Mouse (Mus musculus) stomach, embryonic 14.5 days (tissue): Measurements from ENCODE around the gene Mrpl4. TPM values are rescaled to one million over a fixed set of nuclear protein-coding genes. Genes with fewer than 3 reads are reported as not detected.
"Not testable (repeated sequence)": the region's sequence is repeated elsewhere in the genome, so short reads cannot be mapped to it uniquely, and the experiment has no call there.

Experiments
- ATAC-seq: fragments of 200-750 bp; cut with Nextera tagmentation; 2 replicates; pipeline ENCODE4 v1.8.0; 2017; ENCODE audit warnings: low read depth, moderate TSS enrichment; ENCODE audit not compliant: insufficient number of reproducible peaks, insufficient read depth, low FRiP score
- H3K27ac ChIP-seq: fragments of 300-500 bp; sonication (generic); 2 replicates; pipeline ENCODE4 v1.5.1; 2014; ENCODE audit warnings: mild to moderate bottlenecking, low read length, moderate library complexity, mixed read lengths
- H3K27me3 ChIP-seq: fragments of 300-500 bp; sonication (generic); 2 replicates; pipeline ENCODE4 v1.6.1; 2014; ENCODE audit warnings: low read length, control low read depth, mixed read lengths; ENCODE audit not compliant: control insufficient read depth, insufficient read depth
- H3K36me3 ChIP-seq: fragments of 300-500 bp; sonication (generic); 2 replicates; pipeline ENCODE4 v1.6.1; 2014; ENCODE audit warnings: mild to moderate bottlenecking, control low read depth, low read length, moderate library complexity, mixed read lengths; ENCODE audit not compliant: control insufficient read depth, insufficient read depth
- H3K4me1 ChIP-seq: fragments of 300-500 bp; sonication (generic); 2 replicates; pipeline ENCODE4 v1.6.1; 2014; ENCODE audit warnings: low read length, control low read depth, mixed read lengths; ENCODE audit not compliant: control insufficient read depth, insufficient read depth
- H3K4me2 ChIP-seq: fragments of 300-500 bp; sonication (generic); replicated peaks from 2 replicates; pipeline ENCODE4 v1.6.1; 2014; ENCODE audit warnings: low read depth, low read length, control low read depth
- H3K4me3 ChIP-seq: fragments of 300-500 bp; sonication (generic); 2 replicates; pipeline ENCODE4 v1.5.1; 2014; ENCODE audit warnings: low read depth, low read length, control low read depth
- H3K9ac ChIP-seq: fragments of 300-500 bp; sonication (generic); replicated peaks from 2 replicates; pipeline ENCODE4 v1.6.1; 2014; ENCODE audit warnings: low read depth, mild to moderate bottlenecking, control low read depth, low read length, moderate library complexity, mixed read lengths
- H3K9me3 ChIP-seq: fragments of 300-500 bp; sonication (generic); 2 replicates; pipeline ENCODE4 v1.6.1; 2016; ENCODE audit warnings: low read depth, low read length, control low read depth; ENCODE audit not compliant: control insufficient read depth
- WGBS: fragments of 180-500 bp; shearing (Covaris S2); extraction: QIAGEN DNeasy Blood & Tissue Kit; methylation state at CpG from one replicate; pipeline ENCODE4 v1.1.7; 2014; 5-methylcytosine and 5-hydroxymethylcytosine counted together
- microRNA counts: library from miRNA; unstranded; fragments of <30 nt; microRNA quantifications from one replicate; lab custom pipeline; 2016
- microRNA-seq: library from miRNA; unstranded; fragments of <30 nt; microRNA quantifications from one replicate; pipeline ENCODE4, GENCODE M21; 2016
- polyA plus RNA-seq: library from polyadenylated mRNA; unstranded; fragments of >200 nt; fragmentation: Nextera tagmentation; extraction: Ambion mirVana; gene quantifications from 2 replicates; pipeline ENCODE4 v1.2.1, GENCODE M21; 2014

The Mrpl4 gene
- polyA plus RNA-seq, 1 experiment from 2014 or later: 150 TPM

GRCm38 (mm10) chr9:21044785-21045184, 42.2 kb downstream of the Mrpl4 start:
- not testable (repeated sequence) for H3K27ac ChIP-seq, H3K4me2 ChIP-seq, ATAC-seq, H3K9ac ChIP-seq, H3K9me3 ChIP-seq, H3K36me3 ChIP-seq, H3K4me3 ChIP-seq, H3K4me1 ChIP-seq, H3K27me3 ChIP-seq
- WGBS: 53% methylated on average over 1 of the region's 1 CpGs

GRCm38 (mm10) chr9:21045235-21045634, 42.7 kb downstream of the Mrpl4 start:
- no peak for ATAC-seq
- Histone ChIP-seq H3K4me1 (peaks cover 3% of the 10 kb centered on the region; the same call in 1 of the 2 replicates), H3K9ac (no peak overlapping the region), H3K36me3 (no peaks in the 10 kb centered on the region), H3K27me3 (no peaks in the 10 kb centered on the region), H3K27ac (no peak overlapping the region), H3K4me3 (no peak overlapping the region), H3K4me2 (no peak overlapping the region), H3K9me3 (no peaks in the 10 kb centered on the region)
- 80% methylated on average over 3 of the region's 3 CpGs for WGBS

DNA sequence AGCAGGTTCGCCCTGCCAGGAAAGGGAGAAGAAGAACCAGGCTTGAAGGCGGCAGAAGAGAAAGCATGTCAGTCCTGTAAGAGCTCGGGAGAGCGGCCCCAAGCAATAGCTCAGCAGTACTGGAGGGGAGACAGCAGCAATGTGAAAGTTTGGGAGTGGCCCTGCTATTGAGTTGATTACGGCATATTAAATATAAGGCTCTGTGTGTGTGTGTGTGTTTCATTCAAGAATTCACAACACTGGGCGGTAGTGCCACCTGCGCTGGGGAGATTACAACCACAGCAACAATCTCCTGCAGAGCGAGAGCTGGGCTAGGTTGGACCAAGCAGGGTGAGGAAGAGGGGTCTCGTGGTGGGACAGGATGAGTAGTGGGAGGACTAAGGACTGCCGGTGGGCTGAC, 49.0 kb downstream of the Mrpl4 start:
- H3K4me1 ChIP-seq: no peaks in the 10 kb centered on the region
- 51% methylated on average over 10 of the region's 10 CpGs for WGBS
- no peak overlapping the region for H3K4me3 ChIP-seq
- no peaks in the 10 kb centered on the region for H3K36me3 ChIP-seq
- H3K9ac ChIP-seq: no peak overlapping the region
- H3K27ac ChIP-seq: no peak overlapping the region
- no peak overlapping the region for H3K4me2 ChIP-seq
- H3K27me3 ChIP-seq: no peaks in the 10 kb centered on the region
- H3K9me3 ChIP-seq: no peaks in the 10 kb centered on the region
- no peak for ATAC-seq

MicroRNAs encoded within 50 kb of the gene (microRNA counts, 519-probe panel; counts per million panel counts)
- 3,056 counts per million, percentile 55 among the panel's probes with 10 or more counts for microRNA mmu-miR-1900 (lab: Ali Mortazavi, UCI)

Small RNA genes within 50 kb of the gene (microRNA-seq; reads per million reads assigned to microRNA genes)
- gene Mir1900: not detected

Other genes with a start within 250 kb of the Mrpl4 start
- gene Col5a3, start 187.7 kb upstream of the Mrpl4 start, polyA plus RNA-seq: 1.1 and 1.2 TPM in 2 replicates
- not detected in 2 replicates for gene Rdh8, start 184.2 kb upstream of the Mrpl4 start, polyA plus RNA-seq
- 11.9 and 12.6 TPM in 2 replicates for gene A230050P20Rik, start 134.1 kb upstream of the Mrpl4 start, polyA plus RNA-seq
- 6.9 and 7.2 TPM in 2 replicates for gene Angptl6, start 123.0 kb upstream of the Mrpl4 start, polyA plus RNA-seq
- 72.7 and 74.6 TPM in 2 replicates for gene Ppan, start 114.6 kb upstream of the Mrpl4 start, polyA plus RNA-seq
- gene Eif3g, start 104.1 kb upstream of the Mrpl4 start, polyA plus RNA-seq: 281 and 289 TPM in 2 replicates
- gene Dnmt1, start 42.9 kb upstream of the Mrpl4 start, polyA plus RNA-seq: 64.7 and 69.6 TPM in 2 replicates
- gene S1pr2, start 26.0 kb upstream of the Mrpl4 start, polyA plus RNA-seq: 48.6 and 52.3 TPM in 2 replicates
- 10.6 and 12.5 TPM in 2 replicates for gene Icam1, start 13.2 kb downstream of the Mrpl4 start, polyA plus RNA-seq
- gene Icam4, start 26.6 kb downstream of the Mrpl4 start, polyA plus RNA-seq: 0.84 and 1.0 TPM in 2 replicates
- 0.18 TPM in 1 of 2 replicates, not detected in the other for gene Icam5, start 29.3 kb downstream of the Mrpl4 start, polyA plus RNA-seq
- 1.8 TPM in 1 of 2 replicates, not detected in the other for gene Zglp1, start 64.4 kb downstream of the Mrpl4 start, polyA plus RNA-seq
- 0.30 and 0.43 TPM in 2 replicates for gene Gm49373, start 70.4 kb downstream of the Mrpl4 start, polyA plus RNA-seq
- 56.0 and 56.4 TPM in 2 replicates for gene Fdx1l, start 70.9 kb downstream of the Mrpl4 start, polyA plus RNA-seq
- gene Gm38431, start 89.3 kb downstream of the Mrpl4 start, polyA plus RNA-seq: 2.0 and 2.3 TPM in 2 replicates
- 68.7 and 74.2 TPM in 2 replicates for gene Raver1, start 89.3 kb downstream of the Mrpl4 start, polyA plus RNA-seq
- 10.2 and 10.9 TPM in 2 replicates for gene Tyk2, start 128.5 kb downstream of the Mrpl4 start, polyA plus RNA-seq
- 283 and 302 TPM in 2 replicates for gene Cdc37, start 147.2 kb downstream of the Mrpl4 start, polyA plus RNA-seq
- gene Pde4a, start 163.0 kb downstream of the Mrpl4 start, polyA plus RNA-seq: 5.4 TPM in 2 replicates
- gene Keap1, start 236.6 kb downstream of the Mrpl4 start, polyA plus RNA-seq: 34.5 and 40.3 TPM in 2 replicates
- gene S1pr5, start 245.7 kb downstream of the Mrpl4 start, polyA plus RNA-seq: 0.27 and 0.48 TPM in 2 replicates